Mouse (Mus musculus): ENCODE measurements around the gene Tcirg1. TPM values are rescaled to one million over a fixed set of nuclear protein-coding genes. Genes with fewer than 3 reads are reported as not detected.

Tcirg1 gene
- polyA plus RNA-seq, 1 experiment: 31.4 TPM

DNA sequence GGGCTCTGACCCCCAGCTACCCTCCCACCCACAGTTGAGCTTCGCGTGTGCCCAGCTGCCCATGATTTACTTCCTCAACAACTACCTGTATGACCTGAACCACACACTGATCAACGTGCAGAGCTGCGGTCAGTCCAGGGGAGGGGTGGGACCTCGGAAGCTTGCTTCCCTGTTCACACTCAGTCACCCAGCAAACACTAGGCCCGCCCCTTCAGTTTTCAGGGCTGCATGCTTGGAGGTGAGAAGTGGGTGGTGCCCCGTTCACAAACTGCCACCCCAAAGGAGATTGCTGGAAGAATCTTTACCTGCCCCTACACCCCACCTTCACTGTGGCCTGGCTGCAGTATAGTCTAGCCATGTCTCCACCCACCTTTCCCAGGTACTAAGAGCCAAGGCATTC, 35.4 kb upstream of the Tcirg1 start:
- no peak for DNase-seq (ENCODE audit: low read depth)
- no peak for TF ChIP-seq POLR2A (IDR thresholded peaks at IDR 0.05; ENCODE audit: borderline replicate concordance, extremely low read depth, insufficient read depth, insufficient read length, poor library complexity, severe bottlenecking)
- no peak for TF ChIP-seq CTCF (IDR thresholded peaks at IDR 0.05; ENCODE audit: borderline replicate concordance, extremely low read depth, insufficient read depth, insufficient read length)

DNA sequence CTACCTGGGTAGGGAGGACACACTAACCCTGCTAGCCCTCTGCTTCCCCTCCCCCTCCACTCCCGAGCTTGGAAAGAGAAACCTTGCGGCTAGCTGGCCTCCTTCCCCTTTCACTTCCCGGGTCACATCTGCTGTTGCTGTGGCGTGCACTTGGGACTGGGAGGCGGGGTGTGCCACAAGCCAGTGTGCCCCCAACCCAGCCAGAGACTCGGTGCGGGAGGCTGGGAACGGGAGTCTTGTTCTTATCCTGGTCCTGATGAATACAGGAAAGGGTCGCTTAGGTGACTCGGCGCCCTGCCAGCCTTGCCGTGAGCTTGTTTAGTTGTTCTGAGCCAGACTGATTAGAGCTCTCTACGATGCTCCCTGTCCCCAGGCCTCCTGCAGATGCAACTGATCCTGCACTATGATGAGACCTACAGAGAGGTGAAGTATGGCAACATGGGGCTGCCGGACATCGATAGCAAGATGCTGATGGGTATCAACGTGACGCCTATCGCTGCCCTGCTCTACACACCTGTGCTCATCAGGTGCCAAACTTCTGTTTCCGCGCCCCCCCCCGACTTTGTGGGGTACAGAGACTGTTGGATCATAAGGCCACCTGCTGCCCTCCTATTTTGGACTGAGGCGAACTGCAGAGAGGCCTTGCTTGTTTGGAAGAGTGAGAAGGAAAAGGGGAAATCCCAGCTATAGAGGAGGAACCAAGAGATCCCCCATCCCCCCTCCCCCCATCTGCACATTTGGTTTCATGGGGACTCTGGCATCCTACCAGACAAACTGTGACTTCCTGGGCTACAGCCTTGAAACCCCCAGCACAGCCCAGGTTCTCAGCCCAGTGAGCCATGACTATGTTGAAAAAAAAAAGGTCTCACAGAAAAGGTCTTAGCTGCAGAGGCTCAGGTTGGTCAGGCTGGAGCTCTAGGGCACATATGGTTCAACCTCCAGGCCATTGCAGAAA, 29.2 kb upstream of the Tcirg1 start:
- TF ChIP-seq POLR2A (IDR thresholded peaks at IDR 0.05; ENCODE audit: borderline replicate concordance, extremely low read depth, insufficient read depth, insufficient read length, poor library complexity, severe bottlenecking): no peak
- TF ChIP-seq CTCF (IDR thresholded peaks at IDR 0.05; ENCODE audit: borderline replicate concordance, extremely low read depth, insufficient read depth, insufficient read length): no peak
- DNase-seq (ENCODE audit: low read depth): peak; percentile 57

DNA sequence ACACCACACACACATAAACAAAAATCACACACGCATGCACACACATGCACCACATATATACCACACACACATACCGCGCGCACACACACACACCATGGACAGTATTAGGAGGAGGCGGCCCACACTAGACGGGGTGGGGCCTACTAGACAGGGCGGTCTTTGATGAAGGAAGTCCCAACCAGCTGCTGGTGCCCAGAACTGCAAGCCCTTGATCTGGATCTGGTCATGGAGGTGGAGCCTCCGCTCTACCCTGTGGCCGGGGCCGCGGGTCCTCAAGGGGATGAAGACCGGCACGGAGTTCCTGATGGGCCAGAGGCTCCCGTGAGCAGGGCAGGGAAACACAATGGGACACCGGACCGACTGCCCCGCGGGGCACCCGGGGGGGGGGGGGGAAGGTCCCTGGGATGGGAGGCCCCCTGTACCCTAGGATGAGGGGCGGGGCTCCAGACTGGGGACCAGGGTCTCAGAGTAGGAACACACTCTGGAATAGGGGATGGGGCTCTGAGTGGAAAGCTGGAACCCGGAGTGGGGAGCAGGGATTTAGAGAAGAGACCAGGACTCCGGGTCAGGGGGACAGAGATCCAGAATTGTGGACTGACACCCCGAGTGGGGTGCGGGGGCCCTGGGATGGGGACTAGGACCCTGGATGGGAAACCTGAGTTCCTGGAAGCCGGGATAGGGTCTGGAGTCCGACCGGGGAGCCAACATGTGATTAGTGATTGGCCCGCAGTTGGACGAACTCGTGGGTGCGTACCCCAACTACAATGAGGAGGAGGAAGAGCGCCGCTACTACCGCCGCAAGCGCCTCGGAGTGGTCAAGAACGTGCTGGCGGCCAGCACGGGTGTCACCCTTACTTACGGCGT, 28.3 kb upstream of the Tcirg1 start, which contains the start of gene Unc93b1:
Unc93b1 (plus strand) TSS at position 155 of the 864 bp plus-strand sequence.
- DNase-seq (ENCODE audit: low read depth): peak; percentile 49

DNA sequence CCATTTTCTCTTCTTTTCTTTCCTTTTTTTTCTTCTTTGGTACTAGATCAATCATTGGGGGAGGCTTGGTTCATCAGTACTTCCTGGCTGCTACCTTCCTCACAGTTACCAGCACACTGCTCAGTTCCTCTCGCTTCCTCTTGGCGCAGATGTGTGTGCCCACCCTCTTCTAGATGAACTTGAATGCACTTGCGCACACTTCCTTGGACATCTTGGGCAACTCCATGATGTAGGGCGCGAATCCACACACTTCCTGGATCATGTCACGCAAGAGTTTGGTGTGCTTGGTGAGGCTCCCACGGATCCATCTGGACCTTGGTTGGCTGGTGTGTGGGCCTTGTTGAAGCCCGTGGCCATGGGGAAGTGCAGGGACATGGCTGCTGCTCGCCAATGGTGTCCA, 24.8 kb upstream of the Tcirg1 start:
- no peak for DNase-seq (ENCODE audit: low read depth)
- no peak for TF ChIP-seq POLR2A (IDR thresholded peaks at IDR 0.05; ENCODE audit: borderline replicate concordance, extremely low read depth, insufficient read depth, insufficient read length, poor library complexity, severe bottlenecking)
- no peak for TF ChIP-seq CTCF (IDR thresholded peaks at IDR 0.05; ENCODE audit: borderline replicate concordance, extremely low read depth, insufficient read depth, insufficient read length)

More for the DNA sequence above, 28.3 kb upstream of the Tcirg1 start, which contains the start of gene Unc93b1:
- TF ChIP-seq POLR2A (IDR thresholded peaks at IDR 0.05; ENCODE audit: borderline replicate concordance, extremely low read depth, insufficient read depth, insufficient read length, poor library complexity, severe bottlenecking) (no peak), CTCF (IDR thresholded peaks at IDR 0.05; ENCODE audit: borderline replicate concordance, extremely low read depth, insufficient read depth, insufficient read length) (no peak)

DNA sequence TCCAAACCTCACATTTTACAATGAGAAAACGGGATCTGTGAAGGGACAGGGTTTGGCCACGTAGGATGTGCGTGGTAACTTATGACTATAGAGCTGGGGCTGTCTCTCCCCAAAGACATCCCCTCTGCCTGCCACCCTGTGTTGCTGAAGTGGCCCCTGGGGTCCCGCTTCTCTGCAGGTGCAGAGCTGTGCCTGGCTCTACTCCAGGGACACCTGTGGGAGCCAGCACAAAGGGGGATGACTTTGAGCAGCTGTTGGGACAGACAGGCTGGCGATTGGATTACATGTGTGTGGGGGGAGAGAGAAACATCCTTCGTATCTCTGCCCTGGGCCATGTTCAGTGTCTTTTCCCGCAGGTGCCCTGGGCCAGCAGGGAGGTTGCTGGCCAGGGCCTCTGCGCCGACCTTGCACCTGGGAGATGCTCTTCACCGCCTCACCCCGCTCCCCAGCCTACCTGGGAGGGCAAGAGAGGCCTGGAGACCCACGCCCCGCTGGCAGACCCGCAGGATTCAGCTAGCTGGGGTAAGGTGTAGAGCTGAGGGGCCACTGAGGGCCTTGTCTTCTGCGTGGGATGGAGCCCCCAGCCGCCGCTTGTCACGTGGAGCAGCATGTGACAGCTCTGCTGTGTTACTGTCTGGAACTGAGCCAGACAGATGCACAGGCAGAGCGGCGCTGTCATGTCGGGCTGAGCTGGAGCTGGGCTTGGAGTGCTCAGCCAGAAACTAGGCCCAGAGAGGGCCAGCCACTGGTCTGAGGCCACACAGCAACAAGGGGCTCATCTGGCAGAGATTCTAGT, 23.5 kb upstream of the Tcirg1 start:
- no peak for TF ChIP-seq POLR2A (IDR thresholded peaks at IDR 0.05; ENCODE audit: borderline replicate concordance, extremely low read depth, insufficient read depth, insufficient read length, poor library complexity, severe bottlenecking)
- TF ChIP-seq CTCF (IDR thresholded peaks at IDR 0.05; ENCODE audit: borderline replicate concordance, extremely low read depth, insufficient read depth, insufficient read length): no peak
- peak; percentile 42 for DNase-seq (ENCODE audit: low read depth)

DNA sequence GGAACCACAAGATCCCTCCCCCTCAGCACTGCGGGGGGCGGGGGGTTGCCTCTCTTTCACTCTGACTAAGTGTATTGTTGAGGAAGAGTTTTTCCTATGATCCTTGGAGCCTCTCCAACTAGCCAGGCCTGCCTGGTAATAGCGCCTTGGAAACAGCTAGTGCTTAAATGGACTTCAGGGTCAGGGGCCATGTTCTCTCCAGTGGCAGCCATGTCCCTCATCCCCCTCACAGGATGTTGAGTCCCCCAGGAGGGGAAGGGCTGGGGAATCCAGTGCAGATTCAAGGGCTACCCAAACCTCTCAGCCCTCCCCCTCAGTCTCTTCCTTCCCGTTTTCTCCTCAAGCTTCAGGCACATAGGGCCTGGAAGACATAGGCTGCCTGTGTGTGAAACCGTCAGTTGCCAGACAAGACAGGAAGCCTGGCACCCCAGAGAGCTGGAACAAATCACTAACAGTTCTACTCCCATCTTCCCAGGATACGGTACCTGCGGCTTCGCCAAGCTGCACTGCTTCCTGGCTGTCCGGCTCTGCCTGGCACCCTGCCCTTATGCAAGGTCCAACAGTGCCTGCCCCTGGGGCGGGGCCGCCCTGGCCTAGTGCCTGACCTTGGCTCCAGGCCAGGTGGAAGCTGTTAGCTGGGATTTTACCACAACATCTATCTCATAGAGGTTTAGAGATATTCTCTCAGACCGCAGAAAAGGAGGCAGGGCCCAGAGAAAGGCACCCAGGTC, 22.4 kb upstream of the Tcirg1 start, which contains the start of gene Aldh3b1:
Aldh3b1 (minus strand) TSS at position 598 of the 731 bp plus-strand sequence.
- peak; percentile 72 for DNase-seq (ENCODE audit: low read depth)
- TF ChIP-seq CTCF (IDR thresholded peaks at IDR 0.05; ENCODE audit: borderline replicate concordance, extremely low read depth, insufficient read depth, insufficient read length) (no peak), POLR2A (IDR thresholded peaks at IDR 0.05; ENCODE audit: borderline replicate concordance, extremely low read depth, insufficient read depth, insufficient read length, poor library complexity, severe bottlenecking) (no peak)

DNA sequence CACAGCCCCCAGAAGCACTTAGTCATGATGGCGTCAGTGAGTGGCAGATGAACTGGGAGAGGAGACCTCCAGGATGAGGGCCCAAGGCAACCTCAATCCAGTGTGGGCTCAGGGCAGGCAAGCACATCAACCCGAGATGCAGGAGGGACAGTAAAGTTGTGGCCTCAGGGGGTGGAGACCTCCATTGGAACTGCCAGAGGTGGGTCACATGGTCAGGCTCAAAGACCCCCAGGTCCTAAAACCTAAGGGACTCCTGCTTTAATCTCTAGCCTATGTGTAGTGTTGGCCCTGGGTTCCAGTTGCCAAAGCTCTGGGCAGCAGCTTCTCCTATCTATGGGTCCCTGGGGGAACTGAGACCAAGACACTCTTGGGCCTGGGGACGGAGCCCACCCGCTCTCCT, 21.8 kb upstream of the Tcirg1 start:
- TF ChIP-seq CTCF (IDR thresholded peaks at IDR 0.05; ENCODE audit: borderline replicate concordance, extremely low read depth, insufficient read depth, insufficient read length) (no peak), POLR2A (IDR thresholded peaks at IDR 0.05; ENCODE audit: borderline replicate concordance, extremely low read depth, insufficient read depth, insufficient read length, poor library complexity, severe bottlenecking) (no peak)
- DNase-seq (ENCODE audit: low read depth): no peak

DNA sequence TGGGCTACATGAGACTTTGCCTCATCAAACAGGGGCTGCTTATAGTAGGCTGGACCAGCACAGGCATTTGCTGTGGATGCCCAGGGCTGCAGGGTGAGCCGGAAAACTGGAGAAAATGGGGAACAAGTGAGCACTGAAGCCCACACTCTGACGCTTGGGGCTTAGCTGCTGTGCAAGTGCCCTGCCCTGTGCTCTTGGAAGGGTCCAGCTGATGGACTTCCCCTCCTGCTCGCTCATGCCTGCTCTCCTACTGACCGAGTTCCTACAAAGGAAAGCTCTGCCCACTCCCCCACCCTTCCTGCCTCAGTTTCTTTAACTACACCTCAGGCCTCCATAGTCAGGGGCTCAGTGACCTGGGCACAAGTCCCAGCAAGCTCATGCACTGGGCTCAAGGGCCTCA, 21.1 kb upstream of the Tcirg1 start:
- DNase-seq (ENCODE audit: low read depth): no peak
- TF ChIP-seq CTCF (IDR thresholded peaks at IDR 0.05; ENCODE audit: borderline replicate concordance, extremely low read depth, insufficient read depth, insufficient read length) (no peak), POLR2A (IDR thresholded peaks at IDR 0.05; ENCODE audit: borderline replicate concordance, extremely low read depth, insufficient read depth, insufficient read length, poor library complexity, severe bottlenecking) (no peak)

DNA sequence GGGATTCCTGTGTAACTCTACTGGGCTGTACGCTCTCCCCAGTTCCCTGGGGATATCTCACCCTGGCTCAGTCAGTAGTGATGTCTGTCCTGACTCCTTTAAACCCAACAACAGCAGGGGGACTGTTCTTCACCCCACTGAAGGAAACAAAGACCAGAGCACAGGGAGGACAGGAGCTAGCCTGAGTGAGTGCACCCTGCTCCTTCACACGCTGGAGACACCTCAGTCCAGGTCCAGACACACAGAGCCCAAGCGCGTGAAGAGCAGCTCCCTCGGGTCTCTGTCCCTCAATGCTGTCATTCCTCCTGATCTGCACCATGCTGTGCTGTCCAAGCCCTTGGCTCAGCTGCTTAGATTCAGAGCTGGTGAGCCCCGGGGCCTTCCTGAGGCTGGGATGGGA, 19.8 kb upstream of the Tcirg1 start:
- no peak for DNase-seq (ENCODE audit: low read depth)
- no peak for TF ChIP-seq POLR2A (IDR thresholded peaks at IDR 0.05; ENCODE audit: borderline replicate concordance, extremely low read depth, insufficient read depth, insufficient read length, poor library complexity, severe bottlenecking)

DNA sequence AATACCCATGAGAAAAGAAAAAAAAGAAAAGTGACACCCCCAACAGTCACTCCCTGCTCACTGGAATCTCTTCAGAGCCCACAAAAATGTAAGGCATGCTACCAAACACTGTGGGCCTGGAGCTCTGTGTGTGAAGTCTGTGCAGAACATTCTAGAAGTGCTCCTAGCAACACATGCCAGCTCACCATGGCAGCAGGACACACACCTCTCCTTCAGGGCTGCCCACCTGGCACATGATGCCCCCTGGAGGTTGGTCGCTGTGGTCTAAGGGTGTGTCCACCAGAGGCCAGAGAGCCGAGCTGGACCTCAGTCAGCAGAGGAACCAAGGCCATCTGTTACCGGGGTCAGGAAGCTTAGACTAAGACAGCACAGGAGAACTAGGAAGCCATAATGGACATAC, 19.3 kb upstream of the Tcirg1 start:
- DNase-seq (ENCODE audit: low read depth): no peak
- TF ChIP-seq CTCF (IDR thresholded peaks at IDR 0.05; ENCODE audit: borderline replicate concordance, extremely low read depth, insufficient read depth, insufficient read length) (no peak), POLR2A (IDR thresholded peaks at IDR 0.05; ENCODE audit: borderline replicate concordance, extremely low read depth, insufficient read depth, insufficient read length, poor library complexity, severe bottlenecking) (no peak)
